In the genomic region with DNA sequence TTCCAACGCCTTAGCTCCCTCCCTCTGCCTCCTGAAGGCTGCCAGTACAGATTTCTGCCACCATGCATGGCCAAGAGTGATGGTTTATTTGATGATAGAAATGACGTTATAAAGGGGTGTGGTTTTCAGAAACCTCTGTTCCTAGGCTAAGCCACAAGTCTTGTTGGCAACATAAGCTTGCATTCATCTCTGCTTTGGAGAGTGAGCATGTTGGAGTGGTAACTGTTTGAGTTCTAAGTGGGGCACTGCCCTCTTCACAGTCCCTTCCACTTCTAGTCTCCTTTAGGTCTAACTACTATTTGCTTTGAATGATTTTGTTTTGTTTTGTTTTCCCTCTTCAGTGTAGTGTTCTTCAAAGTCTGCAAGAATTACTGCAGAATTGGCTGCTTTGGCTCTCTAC, we compare ENCODE assay signal across 20 mouse cellular contexts. TPM values are rescaled to one million over a fixed set of nuclear protein-coding genes. Genes with fewer than 3 reads are reported as not detected.
"Had no signal": no experiment of that assay in that cellular context is flagged by ENCODE, and none has a peak within 500 bp of the region (broad histone marks: within the 10 kb centered on the region; RNA-seq: fewer than 3 reads in every experiment).

No protein-coding gene starts in this region.

- ATAC-seq: intestine, embryonic 15.5 days; midbrain, embryonic 15.5 days had no signal

- H3K9ac ChIP-seq: intestine, embryonic 15.5 days; kidney, embryonic 15.5 days; liver, embryonic 13.5 days; lung, embryonic 15.5 days; midbrain, embryonic 12.5 days; midbrain, embryonic 15.5 days; neural tube, embryonic 12.5 days had no signal

- H3K4me3 ChIP-seq: intestine, embryonic 15.5 days; kidney, embryonic 15.5 days; left cerebral cortex, adult 2 months; liver, embryonic 13.5 days; lung, embryonic 15.5 days; midbrain, embryonic 12.5 days; midbrain, embryonic 15.5 days; neural tube, embryonic 12.5 days had no signal

- DNase-seq: kidney, adult 11 months; kidney, adult 8-10 months; kidney, postnatal 10 days; kidney, postnatal 36 days; layer of hippocampus, postnatal 36 days; liver, embryonic 13.5 days; retina, postnatal 1 day; thymus, adult 2 months; thymus, postnatal 14 days; thymus, postnatal 4 days had no signal

- H3K9me3 ChIP-seq: intestine, embryonic 15.5 days; kidney, embryonic 15.5 days; liver, embryonic 13.5 days; lung, embryonic 15.5 days; midbrain, embryonic 12.5 days; midbrain, embryonic 15.5 days; neural tube, embryonic 12.5 days had no signal

- H3K27me3 ChIP-seq: intestine, embryonic 15.5 days; liver, embryonic 13.5 days; lung, embryonic 15.5 days; midbrain, embryonic 12.5 days; midbrain, embryonic 15.5 days; neural tube, embryonic 12.5 days had no signal

- H3K27ac ChIP-seq: intestine, embryonic 15.5 days; kidney, embryonic 15.5 days; left cerebral cortex, adult 2 months; liver, embryonic 13.5 days; lung, embryonic 15.5 days; macrophage; midbrain, embryonic 12.5 days; midbrain, embryonic 15.5 days; neural tube, embryonic 12.5 days; stomach, postnatal 0 days had no signal

- H3K36me3 ChIP-seq: intestine, embryonic 15.5 days; midbrain, embryonic 12.5 days; midbrain, embryonic 15.5 days; neural tube, embryonic 12.5 days had no signal

- H3K4me2 ChIP-seq: intestine, embryonic 15.5 days; kidney, embryonic 15.5 days; liver, embryonic 13.5 days; lung, embryonic 15.5 days; midbrain, embryonic 12.5 days; midbrain, embryonic 15.5 days; neural tube, embryonic 12.5 days had no signal

- H3K4me1 ChIP-seq: intestine, embryonic 15.5 days; kidney, embryonic 15.5 days; liver, embryonic 13.5 days; lung, embryonic 15.5 days; midbrain, embryonic 12.5 days; midbrain, embryonic 15.5 days; neural tube, embryonic 12.5 days had no signal

RNA-seq across cellular contexts. Expression of gene Cenpi, which starts 34.9 kb away (rescaled TPM):
- polyA plus RNA-seq: liver, adult 2 months had no signal

RNA-seq across cellular contexts. Expression of gene Tmem35a, which starts 47.7 kb away (rescaled TPM):
- polyA plus RNA-seq: macrophage had no signal
